Mouse (Mus musculus): ENCODE data around the gene Sdccag8. TPM values are rescaled to one million over a fixed set of nuclear protein-coding genes. Genes with fewer than 3 reads are reported as not detected.

Gene Sdccag8
- polyA plus RNA-seq, 1 experiment from 2014 or later: 25.7 TPM

DNA sequence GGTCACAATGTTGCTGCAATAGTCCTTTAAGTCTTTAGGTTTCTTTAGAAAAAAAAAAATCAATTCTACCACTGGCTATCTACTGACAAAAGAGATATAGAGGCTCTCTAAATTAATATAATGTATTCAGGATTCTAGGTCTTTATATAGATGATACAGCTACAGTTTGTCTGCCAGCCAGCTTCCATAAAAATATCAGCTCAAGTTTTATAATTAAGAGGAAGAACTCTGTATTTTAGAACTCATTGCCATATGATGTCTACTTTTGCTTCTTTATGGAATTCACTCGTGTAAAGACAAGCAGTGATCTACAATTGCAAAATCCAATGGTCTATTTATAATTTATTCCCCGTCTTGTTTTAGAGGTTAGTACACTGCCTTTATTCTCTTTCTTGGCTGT is 254.7 kb downstream of the Sdccag8 start:
- WGBS: 87% methylated on average over 2 of the region's 2 CpGs
- no peak for ATAC-seq (ENCODE audit: low FRiP score)
- no peaks in the 10 kb centered on the region for H3K9me3 ChIP-seq
- H3K27ac ChIP-seq: no peak overlapping the region
- peaks cover 3% of the 10 kb centered on the region; the same call in 1 of the 2 replicates for H3K4me1 ChIP-seq (replicated peaks)
- H3K36me3 ChIP-seq: 0 out of 2 replicates have a peak, but pooled peaks cover 5% of the 10 kb centered on the region
- H3K27me3 ChIP-seq: no peaks in the 10 kb centered on the region
- H3K9ac ChIP-seq: no peak overlapping the region
- no peak overlapping the region for H3K4me2 ChIP-seq
- no peak overlapping the region for H3K4me3 ChIP-seq

MicroRNA genes within 50 kb of the gene (microRNA counts, 519-probe panel; counts per million panel counts)
- microRNA mmu-miR-350: 4,299 counts per million, percentile 72 among the panel's probes with 10 or more counts

Small RNAs within 50 kb of the gene (microRNA-seq; reads per million reads assigned to microRNA genes)
- gene Gm25993: not detected
- gene Mir350: 799 reads per million, percentile 76 among the genes with 10 or more reads in this experiment

Other genes starting within 250 kb of the Sdccag8 start
- 122 and 128 TPM in 2 replicates for gene Cep170, start 593 bp upstream of the Sdccag8 start, polyA plus RNA-seq (2015; fragmentation: Nextera tagmentation; extraction: Ambion mirVana)

Measured in hindbrain, embryonic 13.5 days (tissue).